Mouse (Mus musculus) liver, embryonic 13.5 days (tissue): ENCODE data around the gene Aldoart2. TPM values are rescaled to one million over a fixed set of nuclear protein-coding genes. Genes with fewer than 3 reads are reported as not detected.

Source experiments
- ATAC-seq: fragments of 200-750 bp; cut with Nextera tagmentation; 2 replicates; pipeline ENCODE4 v1.8.0; 2017; ENCODE audit warnings: low read depth, mild to moderate bottlenecking, moderate number of reproducible peaks, moderate library complexity
- DNase-seq: peaks from one replicate; pipeline ENCODE4 v3.0.0; 2022
- H3K27ac ChIP-seq: fragments of 300-500 bp; sonication (generic); 2 replicates; pipeline ENCODE4 v1.5.1; 2015; ENCODE audit warnings: moderate library complexity, mild to moderate bottlenecking, inconsistent platforms
- H3K27me3 ChIP-seq: fragments of 300-500 bp; sonication (generic); 2 replicates; pipeline ENCODE4 v1.6.1; 2015; ENCODE audit warnings: mild to moderate bottlenecking, inconsistent platforms
- H3K36me3 ChIP-seq: fragments of 300-500 bp; sonication (generic); 2 replicates; pipeline ENCODE4 v1.6.1; 2015; ENCODE audit warnings: mild to moderate bottlenecking, inconsistent platforms
- H3K4me1 ChIP-seq: fragments of 300-500 bp; sonication (generic); replicated peaks from 2 replicates; pipeline ENCODE4 v1.6.1; 2015; ENCODE audit warnings: inconsistent platforms
- H3K4me2 ChIP-seq: fragments of 300-500 bp; sonication (generic); 2 replicates; pipeline ENCODE4 v1.6.1; 2015; ENCODE audit warnings: inconsistent platforms, mild to moderate bottlenecking, moderate library complexity
- H3K4me3 ChIP-seq: fragments of 300-500 bp; sonication (generic); replicated peaks from 2 replicates; pipeline ENCODE4 v1.5.1; 2015; ENCODE audit warnings: mild to moderate bottlenecking, inconsistent platforms
- H3K9ac ChIP-seq: fragments of 300-500 bp; sonication (generic); 2 replicates; pipeline ENCODE4 v1.6.1; 2015; ENCODE audit warnings: mild to moderate bottlenecking, inconsistent platforms
- H3K9me3 ChIP-seq: fragments of 300-500 bp; sonication (generic); replicated peaks from 2 replicates; pipeline ENCODE4 v1.6.1; 2016; ENCODE audit warnings: inconsistent platforms
- WGBS: fragments of 180-500 bp; shearing (Covaris S2); methylation state at CpG from one replicate; pipeline ENCODE4 v1.1.7; 2015; ENCODE audit not compliant: insufficient replicate concordance; 5-methylcytosine and 5-hydroxymethylcytosine counted together
- polyA plus RNA-seq: library from polyadenylated mRNA; unstranded; fragments of >200 nt; fragmentation: Nextera tagmentation; extraction: Ambion mirVana; gene quantifications from 2 replicates; pipeline ENCODE4 v1.2.1, GENCODE M21; 2015

Gene Aldoart2
- polyA plus RNA-seq, 1 experiment from 2014 or later = not detected

DNA sequence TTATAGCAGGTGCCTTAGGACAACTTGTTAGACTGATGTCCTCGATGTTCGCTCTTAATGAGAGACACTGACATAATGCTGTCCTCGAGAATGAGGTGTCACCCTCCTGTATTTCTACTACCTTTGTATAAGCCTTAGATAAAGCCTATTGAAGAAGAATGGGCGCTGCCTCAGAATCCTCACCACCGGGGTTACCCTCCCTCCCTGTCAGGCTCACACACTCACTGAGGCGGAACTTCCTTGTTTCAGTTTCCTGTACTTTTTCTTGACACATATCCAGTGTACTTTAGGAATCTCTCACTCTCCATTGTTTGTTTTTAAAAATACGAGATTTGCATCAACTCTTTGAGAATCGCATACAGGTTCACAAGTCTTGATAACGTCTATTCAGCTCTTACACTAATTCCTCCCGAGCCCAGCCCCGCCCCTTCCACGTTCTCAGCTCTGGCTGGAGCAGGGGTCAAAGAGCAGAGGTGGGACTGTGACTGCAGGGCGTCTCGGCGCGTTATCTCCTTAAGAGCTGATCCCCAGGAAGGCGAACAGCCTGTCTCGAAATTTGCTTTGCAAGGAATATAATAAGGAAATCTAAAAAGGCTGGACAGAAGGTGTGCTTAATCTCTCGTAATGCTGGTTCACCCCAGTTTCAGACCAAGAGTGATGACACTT lies 4.9 kb upstream of the Aldoart2 start:
- H3K27me3 ChIP-seq = no peaks in the 10 kb centered on the region
- H3K9me3 ChIP-seq = no peaks in the 10 kb centered on the region
- peak overlapping the region; percentile 44 for H3K4me3 ChIP-seq
- 0 out of 2 replicates have a peak, but pooled peaks cover 4% of the 10 kb centered on the region for H3K4me1 ChIP-seq
- H3K27ac ChIP-seq = no peak overlapping the region
- H3K36me3 ChIP-seq = no peaks in the 10 kb centered on the region
- H3K9ac ChIP-seq = no peak overlapping the region
- no peak for ATAC-seq
- 11% methylated on average over 19 of the region's 19 CpGs for WGBS
- H3K4me2 ChIP-seq = peak overlapping the region; percentile 61
- DNase-seq = peak; percentile 5

DNA sequence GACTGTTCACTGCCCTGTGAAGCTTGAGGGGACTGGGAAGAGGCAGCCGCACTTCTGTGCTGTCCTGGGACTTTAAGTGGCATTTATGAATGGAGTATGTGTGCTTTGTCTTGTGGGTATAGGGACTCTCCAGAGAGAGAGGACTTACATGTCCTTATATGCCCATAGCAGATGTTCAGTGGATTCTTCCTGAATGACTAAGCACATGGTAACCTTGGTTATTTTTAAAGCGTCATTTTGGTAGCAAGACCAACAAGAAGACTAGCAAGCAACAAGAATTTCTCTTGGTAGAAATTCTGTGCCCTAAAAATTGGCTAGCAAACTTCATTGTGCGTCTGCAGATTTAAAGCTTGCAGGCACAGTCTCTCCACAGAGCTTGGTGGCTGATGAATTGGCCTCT lies 1.3 kb upstream of the Aldoart2 start:
- Histone ChIP-seq H3K36me3 (no peaks in the 10 kb centered on the region), H3K9ac (no peak overlapping the region), H3K4me3 (no peak overlapping the region), H3K4me1 (0 out of 2 replicates have a peak, but pooled peaks cover 4% of the 10 kb centered on the region), H3K9me3 (no peaks in the 10 kb centered on the region), H3K27me3 (no peaks in the 10 kb centered on the region), H3K4me2 (no peak overlapping the region), H3K27ac (no peak overlapping the region)
- DNase-seq = no peak
- ATAC-seq = no peak
- WGBS = 82% methylated on average over 3 of the region's 3 CpGs

GRCm38 (mm10) chr12:55564187-55564963 lies 664 bp upstream of the Aldoart2 start:
- Histone ChIP-seq H3K27me3 (no peaks in the 10 kb centered on the region), H3K4me2 (no peak overlapping the region), H3K4me1 (0 out of 2 replicates have a peak, but pooled peaks cover 4% of the 10 kb centered on the region), H3K27ac (no peak overlapping the region), H3K36me3 (no peaks in the 10 kb centered on the region), H3K9me3 (no peaks in the 10 kb centered on the region), H3K4me3 (no peak overlapping the region), H3K9ac (no peak overlapping the region)
- WGBS = 67% methylated on average over 9 of the region's 9 CpGs
- no peak for DNase-seq
- no peak for ATAC-seq

GRCm38 (mm10) chr12:55565867-55566266 lies 828 bp downstream of the Aldoart2 start:
- ATAC-seq = no peak

DNA sequence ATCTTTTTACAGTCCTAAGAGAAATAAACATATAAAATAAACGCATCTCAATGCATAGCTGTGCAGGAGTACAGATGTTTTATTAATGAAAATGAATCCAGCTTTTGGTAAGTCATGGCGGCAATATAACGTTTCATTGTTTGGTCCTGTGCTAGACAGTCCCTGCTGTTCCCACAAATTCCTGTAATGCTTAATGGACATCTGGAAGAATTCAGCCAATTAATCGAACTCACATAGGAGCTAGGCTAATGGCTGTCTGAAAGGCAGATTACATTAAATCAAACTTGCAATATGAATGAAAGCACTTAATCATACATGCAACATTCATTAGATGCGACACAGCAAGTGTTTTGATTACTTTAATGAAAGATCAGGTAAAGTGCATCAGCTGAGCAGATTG lies 1.8 kb downstream of the Aldoart2 start:
- H3K4me3 ChIP-seq = no peak overlapping the region
- H3K9ac ChIP-seq = no peak overlapping the region
- H3K27me3 ChIP-seq = no peaks in the 10 kb centered on the region
- no peaks in the 10 kb centered on the region for H3K36me3 ChIP-seq
- WGBS = 70% methylated on average over 5 of the region's 5 CpGs
- no peak for DNase-seq
- no peak overlapping the region for H3K27ac ChIP-seq
- H3K9me3 ChIP-seq = no peaks in the 10 kb centered on the region
- no peak for ATAC-seq
- no peak overlapping the region for H3K4me2 ChIP-seq
- H3K4me1 ChIP-seq = no peaks in the 10 kb centered on the region

More at GRCm38 (mm10) chr12:55565867-55566266, 828 bp downstream of the Aldoart2 start:
- no peaks in the 10 kb centered on the region for H3K36me3 ChIP-seq
- no peaks in the 10 kb centered on the region for H3K4me1 ChIP-seq
- H3K4me2 ChIP-seq = no peak overlapping the region
- no peak for DNase-seq
- 61% methylated on average over 9 of the region's 9 CpGs for WGBS
- no peaks in the 10 kb centered on the region for H3K9me3 ChIP-seq
- H3K9ac ChIP-seq = no peak overlapping the region
- H3K27me3 ChIP-seq = no peaks in the 10 kb centered on the region
- H3K4me3 ChIP-seq = no peak overlapping the region
- H3K27ac ChIP-seq = no peak overlapping the region

DNA sequence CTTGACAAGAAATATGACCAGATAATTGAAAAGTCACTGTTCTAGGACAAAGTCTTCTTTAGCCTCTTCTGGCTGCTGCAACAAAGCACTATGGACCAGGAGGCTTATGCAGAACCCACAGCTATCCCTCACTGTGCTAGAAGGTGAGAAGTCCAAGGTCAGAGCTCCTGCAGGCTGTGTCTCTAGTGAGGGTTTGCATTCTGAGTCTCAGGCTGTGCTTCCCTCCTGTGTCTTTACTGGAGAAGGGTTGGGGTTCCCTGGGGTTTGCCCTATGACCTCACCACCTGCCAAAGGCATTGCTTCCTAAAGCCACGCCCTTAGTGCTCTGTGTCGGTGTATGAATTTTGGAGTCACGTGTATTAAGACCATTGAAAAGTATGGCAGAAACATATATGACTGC lies 3.4 kb downstream of the Aldoart2 start:
- H3K36me3 ChIP-seq = no peaks in the 10 kb centered on the region
- no peak overlapping the region for H3K4me3 ChIP-seq
- H3K27me3 ChIP-seq = no peaks in the 10 kb centered on the region
- H3K4me1 ChIP-seq = no peaks in the 10 kb centered on the region
- ATAC-seq (no peak), DNase-seq (no peak)
- H3K4me2 ChIP-seq = no peak overlapping the region
- H3K9me3 ChIP-seq = no peaks in the 10 kb centered on the region
- WGBS = 72% methylated on average over 3 of the region's 3 CpGs
- no peak overlapping the region for H3K9ac ChIP-seq
- no peak overlapping the region for H3K27ac ChIP-seq

DNA sequence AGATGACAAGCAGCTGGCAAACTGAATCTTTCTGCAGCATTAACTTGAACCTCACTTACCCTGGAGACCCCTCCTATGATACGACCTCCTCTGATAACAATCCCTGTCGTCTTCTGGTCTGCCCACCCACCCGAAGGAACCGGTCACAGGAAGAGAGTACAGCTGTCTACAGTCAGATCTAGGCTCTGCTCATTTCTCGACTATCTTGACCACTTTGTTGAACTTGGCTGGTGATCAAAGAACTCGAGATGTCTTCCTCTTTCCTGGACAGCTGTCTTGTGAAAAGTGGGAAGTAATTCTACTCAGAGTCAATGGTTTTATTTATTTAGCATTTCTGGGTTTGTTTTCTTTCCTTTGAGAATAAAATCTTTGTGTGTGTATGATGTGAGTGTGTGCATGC lies 4.6 kb downstream of the Aldoart2 start:
- no peaks in the 10 kb centered on the region; the same call in 1 of the 2 replicates for H3K27me3 ChIP-seq
- H3K27ac ChIP-seq = no peak overlapping the region
- DNase-seq = no peak
- H3K9ac ChIP-seq = no peak overlapping the region
- no peak overlapping the region for H3K4me2 ChIP-seq
- no peaks in the 10 kb centered on the region for H3K9me3 ChIP-seq
- ATAC-seq = no peak
- no peaks in the 10 kb centered on the region for H3K36me3 ChIP-seq
- 18% methylated on average over 6 of the region's 6 CpGs for WGBS
- H3K4me1 ChIP-seq = no peaks in the 10 kb centered on the region
- no peak overlapping the region for H3K4me3 ChIP-seq

GRCm38 (mm10) chr12:55570646-55571045 lies 5.6 kb downstream of the Aldoart2 start:
- no peaks in the 10 kb centered on the region for H3K36me3 ChIP-seq
- 65% methylated on average over 9 of the region's 9 CpGs for WGBS
- ATAC-seq = no peak
- H3K9me3 ChIP-seq = no peaks in the 10 kb centered on the region
- no peak for DNase-seq
- H3K27me3 ChIP-seq = no peaks in the 10 kb centered on the region; the same call in 1 of the 2 replicates
- no peaks in the 10 kb centered on the region for H3K4me1 ChIP-seq
- no peak overlapping the region for H3K4me2 ChIP-seq
- no peak overlapping the region for H3K9ac ChIP-seq
- H3K4me3 ChIP-seq = no peak overlapping the region
- H3K27ac ChIP-seq = no peak overlapping the region

- Histone ChIP-seq H3K36me3 (no peaks in the 10 kb centered on the region), H3K27ac (no peak overlapping the region), H3K4me1 (no peaks in the 10 kb centered on the region), H3K4me3 (no peak overlapping the region), H3K9ac (no peak overlapping the region), H3K4me2 (no peak overlapping the region), H3K9me3 (no peaks in the 10 kb centered on the region), H3K27me3 (no peaks in the 10 kb centered on the region; the same call in 1 of the 2 replicates)
- no peak for DNase-seq
- ATAC-seq = no peak
- 72% methylated on average over 11 of the region's 11 CpGs for WGBS
Measured at GRCm38 (mm10) chr12:55571181-55571580, 6.1 kb downstream of the Aldoart2 start.

GRCm38 (mm10) chr12:55571661-55572060 lies 6.6 kb downstream of the Aldoart2 start:
- H3K27ac ChIP-seq = no peak overlapping the region
- DNase-seq (no peak), ATAC-seq (no peak)
- H3K36me3 ChIP-seq = no peaks in the 10 kb centered on the region
- no peak overlapping the region for H3K4me2 ChIP-seq
- H3K4me3 ChIP-seq = no peak overlapping the region
- H3K4me1 ChIP-seq = no peaks in the 10 kb centered on the region
- WGBS = 71% methylated on average over 10 of the region's 10 CpGs
- H3K9me3 ChIP-seq = no peaks in the 10 kb centered on the region
- no peaks in the 10 kb centered on the region; the same call in 1 of the 2 replicates for H3K27me3 ChIP-seq
- no peak overlapping the region for H3K9ac ChIP-seq

DNA sequence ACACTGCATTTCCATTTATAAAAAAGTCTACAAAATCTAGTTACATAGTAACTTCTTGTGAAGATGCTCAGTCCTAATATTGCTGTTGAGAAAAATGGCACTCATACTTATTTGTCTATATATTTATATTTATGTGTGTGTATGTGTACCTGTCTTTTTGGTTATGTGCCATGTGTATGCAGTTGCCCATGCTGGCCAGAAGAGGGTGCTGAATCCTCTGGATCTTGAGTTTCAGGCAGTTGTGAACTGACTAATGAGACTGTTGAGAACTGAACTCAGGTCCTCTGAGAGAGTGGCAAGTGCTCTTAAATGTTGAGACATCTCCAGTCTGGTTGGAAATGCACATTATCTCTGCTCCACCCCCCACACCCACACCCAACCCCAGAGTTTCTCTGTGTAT lies 8.1 kb downstream of the Aldoart2 start:
- H3K9me3 ChIP-seq = no peaks in the 10 kb centered on the region
- no peaks in the 10 kb centered on the region for H3K36me3 ChIP-seq
- no peaks in the 10 kb centered on the region for H3K4me1 ChIP-seq
- H3K9ac ChIP-seq = no peak overlapping the region
- no peaks in the 10 kb centered on the region; the same call in 1 of the 2 replicates for H3K27me3 ChIP-seq
- DNase-seq = no peak
- no peak overlapping the region for H3K4me2 ChIP-seq
- no peak for ATAC-seq
- no peak overlapping the region for H3K4me3 ChIP-seq
- H3K27ac ChIP-seq = no peak overlapping the region
